Mouse (Mus musculus) forebrain, embryonic 11.5 days (tissue): ENCODE data around the gene Cadm2. TPM values are rescaled to one million over a fixed set of nuclear protein-coding genes. Genes with fewer than 3 reads are reported as not detected.

Experiments
- ATAC-seq: fragments of 200-750 bp; cut with Nextera tagmentation; replicated peaks from 2 replicates; pipeline ENCODE4 v1.8.0; 2017; ENCODE audit warnings: moderate TSS enrichment; ENCODE audit not compliant: low FRiP score
- DNase-seq: peaks from one replicate; pipeline ENCODE4 v3.0.0-alpha.2; 2017; ENCODE audit warnings: low spot score
- H3K27ac ChIP-seq: fragments of 300-500 bp; sonication (generic); 2 replicates; pipeline ENCODE4 v1.5.1; 2014; ENCODE audit warnings: low read depth, low read length
- H3K27me3 ChIP-seq: fragments of 300-500 bp; sonication (generic); 2 replicates; pipeline ENCODE4 v1.6.1; 2014; ENCODE audit warnings: mild to moderate bottlenecking, low read length, mixed read lengths; ENCODE audit not compliant: control insufficient read depth, insufficient read depth
- H3K36me3 ChIP-seq: fragments of 300-500 bp; sonication (generic); 2 replicates; pipeline ENCODE4 v1.6.1; 2014; ENCODE audit warnings: mild to moderate bottlenecking, low read length, moderate library complexity, mixed read lengths; ENCODE audit not compliant: control insufficient read depth, insufficient read depth
- H3K4me1 ChIP-seq: fragments of 300-500 bp; sonication (generic); replicated peaks from 2 replicates; pipeline ENCODE4 v1.6.1; 2014; ENCODE audit warnings: low read length, mixed read lengths; ENCODE audit not compliant: control insufficient read depth, insufficient read depth
- H3K4me2 ChIP-seq: fragments of 300-500 bp; sonication (generic); 2 replicates; pipeline ENCODE4 v1.6.1; 2014; ENCODE audit warnings: low read depth, mild to moderate bottlenecking, low read length, moderate library complexity, mixed read lengths; ENCODE audit not compliant: severe bottlenecking
- H3K4me3 ChIP-seq: fragments of 300-500 bp; sonication (generic); 2 replicates; pipeline ENCODE4 v1.5.1; 2014; ENCODE audit warnings: low read depth, low read length
- H3K9ac ChIP-seq: fragments of 300-500 bp; sonication (generic); 2 replicates; pipeline ENCODE4 v1.6.1; 2014; ENCODE audit warnings: low read length
- H3K9me3 ChIP-seq: fragments of 300-500 bp; sonication (generic); 2 replicates; pipeline ENCODE4 v1.6.1; 2016; ENCODE audit warnings: low read length, mixed read lengths; ENCODE audit not compliant: control insufficient read depth
- WGBS: fragments of 180-500 bp; shearing (Covaris S2); extraction: QIAGEN DNeasy Blood & Tissue Kit; methylation state at CpG from one replicate; pipeline ENCODE4 v1.1.7; 2014; 5-methylcytosine and 5-hydroxymethylcytosine counted together
- polyA plus RNA-seq: library from polyadenylated mRNA; unstranded; fragments of >200 nt; fragmentation: Nextera tagmentation; extraction: Ambion mirVana; gene quantifications from 2 replicates; pipeline ENCODE4 v1.2.1, GENCODE M21; 2014

The Cadm2 gene
- polyA plus RNA-seq, 1 experiment from 2014 or later: 5.2 TPM

DNA sequence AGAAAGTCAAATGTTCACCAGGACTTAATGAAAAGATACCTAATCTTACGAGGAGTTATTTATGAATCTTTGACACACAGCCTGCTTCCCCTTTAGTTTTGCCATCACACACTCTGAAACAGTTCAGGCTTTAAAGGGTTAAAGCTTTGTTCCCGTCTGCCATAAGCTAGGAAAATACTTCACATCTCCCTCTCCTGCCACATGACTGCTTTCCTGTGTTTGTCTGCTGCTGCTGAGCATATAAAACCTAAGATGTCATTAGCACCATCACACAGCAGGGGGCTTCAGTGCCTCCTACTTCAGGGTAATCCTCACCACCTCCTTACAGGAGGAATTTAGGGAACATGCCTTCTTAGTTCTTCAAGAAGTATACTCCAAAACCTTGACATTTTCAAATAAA lies 6.8 kb downstream of the Cadm2 start:
- WGBS: 21% methylated on average over 2 of the region's 2 CpGs
- no peak overlapping the region for H3K4me2 ChIP-seq
- H3K9ac ChIP-seq: no peak overlapping the region
- no peaks in the 10 kb centered on the region for H3K9me3 ChIP-seq
- no peak overlapping the region for H3K4me3 ChIP-seq
- peaks cover 2% of the 10 kb centered on the region; the same call in 1 of the 2 replicates for H3K27me3 ChIP-seq
- DNase-seq (peak; percentile 68), ATAC-seq (peak; percentile 28; the same call in 1 of the 2 replicates)
- H3K4me1 ChIP-seq: no peaks in the 10 kb centered on the region; the same call in 1 of the 2 replicates
- no peak overlapping the region for H3K27ac ChIP-seq
- H3K36me3 ChIP-seq: no peaks in the 10 kb centered on the region

DNA sequence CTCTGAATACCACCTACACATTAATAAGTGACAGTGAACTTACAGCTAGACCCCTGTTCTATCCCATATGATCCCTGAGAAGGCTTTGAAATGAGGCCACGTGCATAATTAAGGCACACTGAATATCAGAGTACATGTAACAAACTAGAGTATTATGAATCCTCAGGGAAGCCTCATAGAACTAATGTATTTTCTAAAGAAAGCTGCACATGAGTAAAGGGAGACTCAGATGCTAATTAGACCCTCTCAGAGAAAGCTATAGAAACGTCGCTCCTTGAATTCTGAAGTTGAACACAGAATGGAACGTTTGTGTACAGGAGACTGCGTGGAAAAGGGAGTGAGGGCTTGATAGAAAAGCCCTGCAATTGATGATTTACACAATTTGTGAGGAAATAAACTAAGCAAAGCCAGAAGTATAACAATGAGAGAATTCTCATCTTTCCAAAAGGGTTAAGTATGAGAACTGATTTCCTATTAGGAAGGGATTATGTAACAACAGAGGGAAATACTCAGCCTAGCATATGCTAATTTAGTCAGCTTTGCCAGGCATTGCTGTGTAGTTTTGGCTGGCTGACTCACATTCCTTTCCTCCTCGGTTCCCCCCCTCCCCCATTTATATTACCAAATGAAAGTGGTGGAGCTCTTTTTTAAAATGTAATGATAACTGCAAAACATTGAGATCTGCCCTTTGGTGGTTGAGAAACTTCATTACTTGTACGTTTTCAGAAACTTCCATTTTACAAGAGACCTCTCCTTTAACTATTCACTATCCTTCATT lies 9.6 kb downstream of the Cadm2 start:
- Histone ChIP-seq H3K4me3 (no peak overlapping the region), H3K4me2 (peak overlapping the region; percentile 12; the same call in 1 of the 2 replicates), H3K27ac (peak overlapping the region; percentile 41; the same call in 1 of the 2 replicates), H3K9ac (no peak overlapping the region), H3K4me1 (no peaks in the 10 kb centered on the region), H3K27me3 (no peaks in the 10 kb centered on the region), H3K9me3 (no peaks in the 10 kb centered on the region), H3K36me3 (no peaks in the 10 kb centered on the region)
- WGBS: 7% methylated on average over 7 of the region's 7 CpGs
- DNase-seq (peak; percentile 47), ATAC-seq (peak; percentile 89)

DNA sequence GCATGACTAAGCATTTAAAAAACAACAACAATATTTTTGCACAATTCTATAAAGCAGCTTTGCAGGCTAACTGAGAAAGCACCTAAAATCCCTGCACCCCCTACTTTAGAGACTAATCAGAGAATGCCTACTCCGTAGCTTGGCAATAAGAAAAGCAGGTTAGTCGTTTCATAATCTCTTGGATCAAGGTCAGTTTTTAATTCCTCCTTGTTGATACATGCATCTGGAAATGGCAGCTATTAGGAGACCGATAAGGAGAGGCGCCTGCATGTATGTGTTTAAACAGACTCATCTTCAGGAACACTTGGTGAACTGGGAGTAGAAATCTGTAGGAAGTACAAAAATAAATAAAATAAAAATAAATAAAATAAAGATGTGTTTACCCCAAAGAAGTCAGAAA lies 11.6 kb downstream of the Cadm2 start:
- ATAC-seq (no peak), DNase-seq (no peak)
- Histone ChIP-seq H3K4me2 (no peak overlapping the region), H3K4me1 (no peaks in the 10 kb centered on the region), H3K9ac (no peak overlapping the region), H3K27ac (no peak overlapping the region), H3K9me3 (no peaks in the 10 kb centered on the region), H3K36me3 (no peaks in the 10 kb centered on the region), H3K4me3 (no peak overlapping the region), H3K27me3 (no peaks in the 10 kb centered on the region)
- WGBS: 63% methylated on average over 4 of the region's 4 CpGs

DNA sequence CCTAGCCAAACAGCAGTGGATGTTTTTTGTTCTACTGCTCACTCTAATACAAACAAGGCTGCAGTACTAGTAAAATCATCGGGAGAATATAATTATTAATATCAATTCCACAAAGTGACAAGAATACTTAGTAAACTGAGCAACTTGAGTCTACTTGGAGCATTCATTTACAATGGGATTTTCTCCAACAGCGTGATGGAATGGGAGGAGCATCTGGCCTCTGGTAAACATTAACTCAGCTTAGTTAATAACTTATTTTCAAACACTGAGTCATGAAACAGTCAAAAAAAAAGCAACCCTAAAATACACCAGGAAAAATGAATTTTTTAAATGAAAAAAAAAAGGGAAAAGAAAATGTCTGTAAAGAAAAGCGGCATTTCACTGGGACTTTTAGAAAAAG lies 12.2 kb downstream of the Cadm2 start:
- Histone ChIP-seq H3K4me3 (no peak overlapping the region), H3K36me3 (no peaks in the 10 kb centered on the region), H3K4me1 (no peaks in the 10 kb centered on the region), H3K9ac (no peak overlapping the region), H3K9me3 (no peaks in the 10 kb centered on the region), H3K4me2 (no peak overlapping the region), H3K27me3 (no peaks in the 10 kb centered on the region), H3K27ac (no peak overlapping the region)
- WGBS: 77% methylated on average over 3 of the region's 3 CpGs
- DNase-seq: no peak
- no peak for ATAC-seq

GRCm38 (mm10) chr16:67605661-67606060 lies 15.0 kb downstream of the Cadm2 start:
- no peak for ATAC-seq
- H3K4me3 ChIP-seq: no peak overlapping the region
- no peak for DNase-seq
- H3K9ac ChIP-seq: no peak overlapping the region
- no peaks in the 10 kb centered on the region for H3K4me1 ChIP-seq
- 75% methylated on average over 6 of the region's 6 CpGs for WGBS
- H3K36me3 ChIP-seq: no peaks in the 10 kb centered on the region
- H3K9me3 ChIP-seq: no peaks in the 10 kb centered on the region
- no peak overlapping the region for H3K4me2 ChIP-seq
- no peaks in the 10 kb centered on the region for H3K27me3 ChIP-seq
- H3K27ac ChIP-seq: no peak overlapping the region

GRCm38 (mm10) chr16:67599981-67600380 lies 20.7 kb downstream of the Cadm2 start:
- H3K9me3 ChIP-seq: no peaks in the 10 kb centered on the region
- no peak overlapping the region for H3K4me3 ChIP-seq
- no peak overlapping the region for H3K9ac ChIP-seq
- H3K4me1 ChIP-seq: no peaks in the 10 kb centered on the region
- no peak overlapping the region for H3K27ac ChIP-seq
- no peak for DNase-seq
- no peaks in the 10 kb centered on the region for H3K27me3 ChIP-seq
- H3K4me2 ChIP-seq: no peak overlapping the region
- no peak for ATAC-seq
- H3K36me3 ChIP-seq: no peaks in the 10 kb centered on the region
- WGBS: 85% methylated on average over 9 of the region's 9 CpGs

DNA sequence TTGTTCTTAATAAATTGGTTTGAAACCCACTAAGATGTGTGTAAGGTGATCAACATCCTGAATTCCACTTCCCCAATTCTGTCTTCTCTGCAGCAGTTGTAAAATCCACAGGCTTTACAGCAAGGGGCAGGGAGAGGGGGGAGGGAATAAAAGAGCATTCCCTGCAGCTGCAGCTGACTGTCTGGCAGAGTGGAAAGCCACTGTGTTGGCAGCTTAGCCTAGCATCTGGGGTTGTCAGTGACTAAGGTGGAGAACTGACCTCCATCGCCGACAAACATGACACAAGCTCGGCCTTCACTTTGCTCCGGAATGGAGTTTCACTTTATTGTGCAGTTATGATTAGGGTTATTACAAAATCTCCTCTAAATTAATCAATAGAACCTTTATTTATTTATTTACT lies 21.9 kb downstream of the Cadm2 start:
- Histone ChIP-seq H3K4me3 (no peak overlapping the region), H3K9me3 (no peaks in the 10 kb centered on the region), H3K4me1 (no peaks in the 10 kb centered on the region), H3K27me3 (no peaks in the 10 kb centered on the region), H3K27ac (no peak overlapping the region), H3K36me3 (no peaks in the 10 kb centered on the region), H3K9ac (no peak overlapping the region), H3K4me2 (no peak overlapping the region)
- no peak for DNase-seq
- 74% methylated on average over 4 of the region's 4 CpGs for WGBS
- ATAC-seq: 0 out of 2 replicates have a peak, but pooled peaks have one; percentile 39

DNA sequence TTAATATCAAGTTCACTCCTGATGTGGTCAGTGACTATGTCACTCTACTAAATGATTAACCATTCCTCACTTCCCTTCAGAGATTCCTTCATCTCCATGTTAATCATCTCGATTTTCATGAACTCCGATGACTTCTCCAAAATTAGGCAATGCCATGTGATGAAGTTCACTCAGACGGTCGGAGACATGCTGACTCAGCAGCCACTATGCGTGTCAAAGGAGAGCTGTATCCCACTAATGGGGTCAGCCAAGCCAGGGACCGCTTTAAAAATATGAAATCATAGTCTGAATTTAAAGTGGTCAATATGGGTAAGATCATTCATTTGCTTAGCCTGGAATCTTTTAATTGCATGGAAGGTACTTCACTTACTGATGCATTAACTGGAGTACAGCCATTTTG lies 29.7 kb downstream of the Cadm2 start:
- Histone ChIP-seq H3K27ac (no peak overlapping the region), H3K27me3 (no peaks in the 10 kb centered on the region), H3K4me1 (no peaks in the 10 kb centered on the region), H3K4me3 (no peak overlapping the region), H3K36me3 (no peaks in the 10 kb centered on the region), H3K9ac (no peak overlapping the region), H3K4me2 (no peak overlapping the region), H3K9me3 (no peaks in the 10 kb centered on the region)
- no peak for ATAC-seq
- DNase-seq: no peak
- WGBS: 92% methylated on average over 6 of the region's 6 CpGs
